Mouse (Mus musculus): Measurements from ENCODE around the gene Ube2v1.

DNA sequence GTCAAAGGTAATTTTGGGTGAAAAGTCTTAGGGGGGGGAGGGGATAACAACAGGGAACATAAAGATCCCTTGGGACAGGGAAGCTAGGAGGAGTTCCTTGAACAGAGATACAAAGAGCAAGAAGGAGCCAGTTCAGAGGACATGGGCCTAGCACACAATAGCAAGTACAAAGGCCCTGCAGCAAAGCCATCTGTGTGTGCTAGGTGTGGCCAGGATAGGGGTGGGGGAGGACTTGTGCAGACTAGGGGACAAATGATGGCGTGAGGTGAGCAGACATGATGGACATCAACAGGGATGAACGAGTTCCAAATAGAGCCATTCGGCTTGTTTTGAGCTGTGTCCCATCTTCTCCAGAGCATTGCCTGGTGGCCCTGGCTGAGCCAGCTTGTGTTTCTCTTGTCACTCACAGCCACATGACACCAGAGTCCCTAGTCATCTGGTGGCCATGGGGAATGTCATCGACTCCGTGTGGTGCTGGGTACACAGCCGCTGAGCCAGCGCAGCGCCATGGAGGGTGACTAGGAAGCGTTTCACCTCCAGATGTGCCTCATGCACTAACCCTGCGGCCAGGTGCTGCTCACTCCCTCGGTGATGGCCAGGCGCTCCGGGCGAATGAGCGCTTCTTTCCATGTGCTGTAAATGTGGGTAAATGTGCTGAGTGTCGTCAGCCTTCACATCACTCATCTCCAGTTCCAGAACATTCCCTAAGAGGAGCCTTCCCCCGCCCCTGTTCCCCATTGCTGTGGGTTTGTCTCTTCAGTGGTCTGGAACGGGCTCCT lies 60.3 kb downstream of the Ube2v1 start:
- TF ChIP-seq SRF (IDR thresholded peaks at IDR 0.05; ENCODE audit: control insufficient read depth, insufficient read length, low read depth) (no peak), MYOG (IDR thresholded peaks at IDR 0.05; ENCODE audit: control insufficient read depth in 1 of 3, insufficient read depth in 1 of 3, insufficient read length in 2 of 3, low read depth in 2 of 3) (no peak)

All from myocyte (in vitro differentiated cells).